Mouse (Mus musculus): ENCODE data around the gene Snrpb2.

Snrpb2 gene

GRCm38 (mm10) chr2:143062812-143063792, at the start of gene Snrpb2:
Gene Snrpb2, plus strand, starts transcription at chr2:143063039.
- DNase-seq, result peak; percentile 80 to 83

DNA sequence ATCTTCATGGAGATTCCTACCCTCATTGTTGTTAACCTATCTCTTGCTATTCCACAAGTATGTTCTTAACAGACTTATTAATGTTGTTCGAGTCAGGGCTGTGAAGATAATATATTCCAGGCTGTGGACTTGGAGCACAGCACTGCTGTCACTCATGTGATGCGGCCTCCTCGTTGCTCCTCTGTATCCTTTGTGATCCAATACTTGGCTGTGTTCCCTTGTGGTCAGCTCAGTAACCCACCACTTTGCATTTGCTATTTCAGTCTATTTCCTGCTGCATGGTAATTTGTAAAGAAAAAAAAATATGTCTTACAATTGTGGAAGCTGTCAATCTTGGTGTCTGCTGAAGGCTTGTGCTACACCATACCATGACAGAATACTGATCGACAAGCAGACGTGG, 49.8 kb upstream of the Snrpb2 start:
- DNase-seq, result no peak

DNA sequence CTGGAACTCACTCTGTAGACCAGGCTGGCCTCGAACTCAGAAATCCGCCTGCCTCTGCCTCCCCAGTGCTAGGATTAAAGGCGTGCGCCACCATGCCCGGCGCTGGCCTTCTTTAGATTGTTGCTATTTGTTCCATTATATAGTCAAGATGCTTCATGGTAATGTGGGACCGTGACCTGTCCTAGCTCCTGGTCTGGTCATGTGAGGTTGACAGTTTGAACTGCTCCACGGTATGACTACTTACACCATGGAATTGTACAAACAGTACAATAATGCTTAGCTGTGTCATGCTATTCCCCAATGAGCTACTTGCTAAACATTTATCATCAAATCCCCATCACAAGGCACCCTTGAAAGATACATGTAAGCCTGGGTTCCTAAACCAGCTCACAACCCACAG, 44.8 kb upstream of the Snrpb2 start:
- DNase-seq, result no peak

DNA sequence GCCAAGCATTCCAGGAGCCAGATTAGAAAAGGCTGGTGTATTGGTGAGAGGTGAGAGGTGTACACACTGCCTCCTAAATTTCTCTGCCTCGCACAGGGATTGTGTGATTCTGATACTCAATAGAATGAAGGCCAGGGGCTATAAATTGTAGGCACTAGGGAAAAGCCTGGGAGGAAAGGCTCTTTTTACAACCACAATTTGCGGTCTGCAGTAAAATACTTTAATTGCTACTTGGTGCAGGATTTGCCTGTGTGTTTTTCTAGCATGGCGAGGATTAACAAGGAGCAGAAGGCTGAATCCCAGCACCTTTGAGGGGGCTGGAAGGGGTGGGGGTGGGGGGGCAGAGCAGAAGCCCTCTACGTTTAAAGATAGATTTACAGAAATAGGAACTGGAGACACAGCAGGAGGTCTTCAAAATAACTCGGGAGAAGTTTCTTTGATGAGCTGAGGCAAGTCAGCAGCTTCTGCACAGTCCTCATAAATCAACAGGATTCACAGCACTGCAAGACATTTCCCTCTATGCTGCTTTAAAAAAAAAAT, 44.2 kb upstream of the Snrpb2 start:
- DNase-seq, result no peak

DNA sequence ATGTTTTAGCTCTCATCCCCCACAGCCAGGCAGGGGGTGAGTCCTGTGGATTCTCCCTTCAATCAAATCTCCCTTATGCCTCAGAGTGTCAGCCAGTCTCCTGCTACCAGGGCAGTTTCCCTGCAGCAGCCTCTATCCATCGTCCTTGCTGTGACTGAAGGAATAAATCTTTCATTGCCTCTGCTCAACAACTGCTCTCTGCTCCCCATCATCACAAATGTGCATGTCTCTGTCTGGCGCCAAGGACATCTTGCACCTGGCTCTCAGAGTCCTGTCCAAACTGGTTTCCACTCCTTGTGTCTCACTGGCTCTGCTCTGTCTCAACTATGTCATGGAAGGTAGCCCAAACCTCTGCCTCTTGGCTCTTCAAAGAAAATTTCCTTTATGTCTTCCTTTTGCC, 43.1 kb upstream of the Snrpb2 start:
- no peak for DNase-seq

GRCm38 (mm10) chr2:143023331-143023730, 39.5 kb upstream of the Snrpb2 start:
- DNase-seq, result no peak

GRCm38 (mm10) chr2:143024226-143024625, 38.6 kb upstream of the Snrpb2 start:
- DNase-seq, result no peak

GRCm38 (mm10) chr2:143031283-143031682, 31.6 kb upstream of the Snrpb2 start:
- no peak for DNase-seq

DNA sequence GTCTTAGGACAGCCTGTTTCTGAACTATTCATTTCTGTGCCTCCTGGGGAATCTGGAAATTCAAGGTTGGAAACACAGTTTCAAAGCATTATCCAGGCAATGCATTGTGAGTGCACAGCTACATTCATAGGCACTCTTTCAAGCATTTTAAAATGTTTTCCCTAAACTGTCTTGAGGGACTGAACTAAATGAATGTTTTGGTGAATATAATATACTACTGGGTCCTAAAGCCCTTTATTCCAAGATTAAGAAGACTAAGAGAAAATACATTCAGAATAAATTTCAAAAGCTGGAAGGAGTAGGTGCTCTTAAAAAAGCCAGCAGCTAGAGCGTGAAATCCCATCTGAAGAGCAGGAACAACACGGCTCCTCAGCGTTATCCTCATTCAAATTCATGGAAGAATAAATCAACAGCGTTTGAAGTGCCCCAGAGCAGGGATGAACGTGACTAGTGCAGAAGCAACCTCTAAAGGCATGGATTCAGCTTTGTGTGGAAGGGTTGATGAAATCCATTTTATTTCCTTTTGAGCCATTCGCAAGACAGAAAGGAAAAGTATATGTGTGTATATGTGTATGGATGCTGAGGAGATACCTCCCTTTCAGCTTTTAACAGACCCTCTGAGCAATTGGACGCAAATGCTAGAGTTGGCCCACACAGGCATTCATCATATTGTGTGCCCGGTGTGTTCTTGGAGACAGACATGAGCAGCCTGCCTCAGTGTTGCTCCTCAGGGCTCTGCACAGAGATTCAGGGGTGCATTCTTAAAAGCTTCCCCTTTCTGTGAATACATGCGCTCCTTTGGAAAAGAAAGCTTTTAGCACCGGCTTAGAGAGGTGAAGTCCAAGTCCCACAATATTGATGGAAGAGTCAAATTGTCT, 30.2 kb upstream of the Snrpb2 start:
- no peak for DNase-seq

GRCm38 (mm10) chr2:143034350-143035085, 28.3 kb upstream of the Snrpb2 start:
- no peak for DNase-seq

DNA sequence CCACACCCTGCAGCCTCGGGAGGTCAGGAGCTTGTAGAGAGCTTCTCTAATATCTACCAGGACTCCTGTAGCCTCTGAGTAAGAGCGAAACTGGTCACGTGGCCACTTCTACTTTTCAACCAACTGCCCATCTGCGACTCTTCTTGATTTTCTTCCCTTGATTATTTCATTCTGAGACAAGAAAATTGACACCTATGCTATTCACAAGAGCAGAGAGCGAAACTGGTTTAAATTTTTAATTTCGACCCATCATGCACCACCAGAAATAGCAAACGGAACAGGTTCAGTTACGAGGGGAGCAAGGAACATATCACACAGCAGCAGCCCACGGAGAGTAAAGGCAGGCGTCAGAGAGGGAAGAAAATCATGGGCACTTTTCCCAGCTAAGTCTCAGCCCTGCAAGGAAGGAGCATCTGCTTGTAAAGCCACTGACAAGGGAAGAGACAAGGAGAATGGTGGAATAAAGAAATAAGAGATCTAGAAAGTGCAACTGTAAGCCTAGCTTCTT, 27.7 kb upstream of the Snrpb2 start:
- DNase-seq, result no peak

GRCm38 (mm10) chr2:143041596-143041995, 21.2 kb upstream of the Snrpb2 start:
- DNase-seq, result no peak

DNA sequence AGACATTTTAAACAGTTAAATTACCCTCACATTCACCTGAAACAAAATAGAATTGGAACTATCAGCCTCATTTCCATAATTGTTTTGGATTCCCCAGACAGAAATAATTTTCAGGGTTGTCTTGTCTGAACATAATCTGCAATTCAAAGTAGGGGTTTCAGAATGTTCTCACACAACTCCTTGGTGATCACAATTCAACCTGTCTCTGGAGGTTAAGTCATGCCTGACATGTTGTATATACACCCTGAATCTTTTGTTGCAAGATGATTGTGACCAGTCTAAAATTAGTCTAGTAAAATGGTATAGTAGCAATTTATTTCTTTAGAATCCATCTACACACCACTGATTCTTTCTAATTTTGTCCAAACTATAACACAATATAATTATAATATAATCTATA, 7.6 kb upstream of the Snrpb2 start:
- DNase-seq, result no peak

- DNase-seq, result no peak
These were observed 6.1 kb upstream of the Snrpb2 start for GRCm38 (mm10) chr2:143056736-143057135.

DNA sequence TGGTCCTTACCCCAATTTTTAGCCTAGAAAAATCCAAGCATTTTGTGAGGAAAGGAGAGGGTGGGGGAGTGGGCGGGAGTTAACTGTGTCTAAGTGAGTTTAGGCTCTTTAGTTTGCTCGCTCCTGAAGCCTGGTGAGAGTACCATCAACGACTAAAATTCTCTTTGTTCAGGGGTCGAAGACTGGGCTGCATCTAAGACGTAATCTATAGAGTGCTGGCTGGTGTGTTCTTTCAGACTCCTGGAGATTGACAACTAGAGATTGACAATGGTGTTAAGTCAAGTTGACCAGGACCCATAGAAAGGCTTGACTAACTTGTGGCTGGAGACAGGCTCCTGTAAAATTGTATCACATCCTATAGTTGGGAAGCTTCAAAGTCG, 417 bp upstream of the Snrpb2 start:
- no peak for DNase-seq

GRCm38 (mm10) chr2:143065914-143066313, 3.1 kb downstream of the Snrpb2 start:
- DNase-seq, result no peak

DNA sequence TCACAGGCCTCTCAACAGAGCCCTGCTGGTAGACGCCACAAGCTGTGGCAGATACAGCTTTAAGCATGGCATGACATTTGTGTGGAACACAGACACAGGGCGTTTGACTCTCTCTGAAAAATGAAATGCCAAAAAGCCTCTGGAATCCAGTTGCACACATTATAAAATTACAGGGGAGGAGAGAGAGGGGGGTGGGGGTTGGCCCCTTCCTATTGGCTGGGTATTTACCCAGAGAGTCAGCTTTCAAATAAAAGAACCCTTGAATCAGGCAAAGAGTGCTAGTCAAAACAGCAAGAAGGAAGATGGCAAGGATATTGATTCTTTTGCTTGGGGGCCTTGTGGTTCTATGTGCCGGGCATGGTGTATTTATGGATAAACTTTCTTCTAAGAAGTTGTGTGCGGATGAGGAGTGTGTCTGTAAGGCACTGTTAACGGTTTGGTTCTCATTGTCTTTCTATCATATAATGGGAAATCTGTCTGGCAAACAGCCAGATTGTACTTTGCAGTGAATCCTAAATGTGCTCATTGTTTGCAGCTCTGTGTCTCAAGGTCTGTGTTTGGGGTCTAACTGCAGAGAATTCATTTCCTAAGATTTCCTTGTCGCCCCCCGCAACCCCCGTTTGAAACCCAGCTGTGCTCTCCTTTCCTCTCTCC, 15.5 kb downstream of the Snrpb2 start, which contains the start of gene Otor:
TSS of gene Otor (plus strand) at position 276 of the 654 bp plus-strand sequence.
- no peak for DNase-seq

DNA sequence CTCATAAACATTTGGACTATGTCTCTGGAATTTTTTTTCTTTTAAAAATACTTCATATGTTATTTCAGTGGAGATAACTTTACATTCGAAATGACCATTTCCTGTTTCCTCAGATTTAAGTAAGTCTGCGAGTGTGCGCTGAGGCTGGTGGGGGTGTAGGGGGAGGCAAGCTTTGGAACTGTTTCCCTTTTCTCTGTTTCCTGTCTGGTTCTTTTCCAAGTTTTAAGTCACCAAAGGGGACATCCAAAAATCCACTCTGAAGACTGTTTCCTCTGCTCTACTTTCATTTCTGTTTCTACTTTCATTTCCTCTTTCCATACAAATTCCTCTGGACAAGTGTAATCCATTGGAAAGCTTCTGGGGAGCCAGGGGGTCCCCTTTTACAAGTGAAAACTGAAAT, 18.9 kb downstream of the Snrpb2 start:
- no peak for DNase-seq

DNA sequence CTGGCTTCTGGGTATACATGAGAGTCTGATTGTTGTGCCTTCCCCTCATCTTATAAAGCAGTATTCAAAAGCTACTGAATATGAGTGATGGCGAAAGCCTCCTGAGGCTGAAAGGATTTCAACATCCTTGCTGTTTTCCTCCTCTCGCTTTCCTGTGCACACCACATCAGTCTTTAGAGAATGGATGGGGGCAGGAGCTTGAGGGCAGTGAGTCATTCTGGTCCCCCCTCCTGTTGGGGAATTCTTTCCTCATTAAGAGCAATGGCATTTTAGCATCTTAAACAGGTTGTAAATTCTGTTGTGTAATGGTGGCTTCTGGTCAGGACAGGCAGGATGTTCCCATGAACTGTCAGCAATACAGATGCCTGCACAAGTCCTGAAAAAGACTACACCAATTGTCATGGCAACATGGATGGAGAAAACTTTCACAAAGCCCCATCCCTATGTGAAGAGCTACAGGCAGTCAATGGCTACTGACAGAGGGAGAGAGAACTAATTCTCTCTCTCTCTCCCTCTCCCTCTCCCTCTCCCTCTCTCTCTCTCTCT, 22.1 kb downstream of the Snrpb2 start:
- no peak for DNase-seq

DNA sequence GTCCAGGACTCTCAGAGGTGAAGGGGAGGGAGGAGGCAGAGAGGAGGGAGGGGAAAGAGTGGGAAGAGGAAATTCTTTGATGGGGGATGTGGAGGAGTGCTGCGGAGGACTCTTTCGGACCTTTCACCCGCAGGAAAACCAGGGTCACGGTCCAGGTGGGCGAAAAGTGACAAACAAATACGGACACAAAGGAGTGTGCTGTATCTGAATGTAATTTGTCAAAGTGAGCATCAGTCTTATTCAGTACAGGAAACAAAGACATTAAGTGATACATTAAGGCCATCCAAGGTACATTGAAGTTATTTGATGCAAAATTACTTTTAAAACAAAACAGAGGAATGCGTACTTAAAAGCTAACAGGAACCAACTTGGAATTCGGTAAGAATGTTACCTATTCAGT, 27.0 kb downstream of the Snrpb2 start:
- DNase-seq, result no peak

GRCm38 (mm10) chr2:143093726-143094125, 30.9 kb downstream of the Snrpb2 start:
- peak in 1 of 2 experiments; percentile 3 for DNase-seq

DNA sequence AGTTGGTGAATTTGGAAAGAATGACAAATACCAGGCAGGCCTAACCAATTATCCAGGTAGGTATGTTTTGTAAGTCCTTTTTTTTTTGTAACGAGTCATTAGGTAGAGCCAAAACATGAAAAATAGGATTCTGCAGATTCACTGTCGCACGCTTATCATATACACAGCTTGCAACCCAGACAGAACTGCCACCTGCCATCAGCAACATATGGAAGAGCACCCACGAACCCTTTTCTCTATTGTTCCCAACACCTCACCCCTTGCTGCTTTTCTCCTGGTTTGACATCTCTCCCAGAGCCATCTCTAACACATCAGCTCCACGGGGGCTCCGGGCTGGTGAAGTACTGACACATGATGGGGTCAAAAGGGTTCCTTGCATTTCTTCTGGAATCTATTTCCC, 31.9 kb downstream of the Snrpb2 start:
- no peak for DNase-seq
